Mouse (Mus musculus): ENCODE results near the gene Snrnp27.

Gene Snrnp27

DNA sequence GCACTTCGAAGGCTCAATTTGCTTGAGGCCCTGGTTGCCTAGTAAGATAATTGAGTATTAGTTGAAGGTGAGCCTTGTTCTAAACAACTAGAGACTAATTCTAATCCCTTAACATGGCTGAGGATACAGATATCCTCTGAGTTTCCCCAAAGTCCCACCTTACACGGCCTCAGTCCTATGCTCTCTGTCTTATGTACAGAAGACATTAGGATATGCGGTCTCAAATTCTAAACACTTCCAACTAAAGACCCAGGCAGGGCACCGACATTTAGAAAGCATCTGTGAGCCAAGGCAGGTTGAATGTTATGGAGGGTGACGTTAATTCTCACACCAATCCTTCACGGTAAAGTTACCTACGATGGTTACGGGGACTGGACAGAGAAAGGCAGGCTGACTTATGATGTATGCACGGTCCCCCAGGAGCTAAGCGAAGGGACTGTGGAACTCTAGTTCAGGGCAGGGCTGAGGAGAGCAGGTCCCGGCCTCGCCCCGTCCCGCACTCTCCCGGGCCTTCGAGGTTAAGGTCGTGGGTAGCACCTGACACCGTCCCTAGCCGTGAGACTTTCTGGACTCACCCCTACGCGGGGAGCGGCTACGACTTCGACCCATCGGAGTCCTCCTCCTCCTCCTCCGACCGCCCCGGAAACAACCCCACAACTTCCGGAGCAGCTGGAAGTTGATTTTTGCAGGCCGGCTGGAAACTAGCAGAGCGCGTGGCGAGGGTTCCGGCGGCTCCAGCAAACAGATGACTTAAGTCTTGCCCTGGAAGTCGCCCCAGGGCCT is at the start of gene Snrnp27:
TSS of gene Snrnp27 (minus strand) at position 651 of the 783 bp plus-strand sequence.
- peak; percentile 93 to 95 for DNase-seq

- DNase-seq: peak; percentile 93 to 98
Observed at GRCm38 (mm10) chr6:86733183-86733876, 49.0 kb upstream of the Snrnp27 start, which contains the start of gene Gmcl1. Gene Gmcl1, minus strand, starts transcription at chr6:86733383.

- peak in 1 of 2 experiments; percentile 78 for DNase-seq
Observed at GRCm38 (mm10) chr6:86732276-86733173, 48.2 kb upstream of the Snrnp27 start.

DNA sequence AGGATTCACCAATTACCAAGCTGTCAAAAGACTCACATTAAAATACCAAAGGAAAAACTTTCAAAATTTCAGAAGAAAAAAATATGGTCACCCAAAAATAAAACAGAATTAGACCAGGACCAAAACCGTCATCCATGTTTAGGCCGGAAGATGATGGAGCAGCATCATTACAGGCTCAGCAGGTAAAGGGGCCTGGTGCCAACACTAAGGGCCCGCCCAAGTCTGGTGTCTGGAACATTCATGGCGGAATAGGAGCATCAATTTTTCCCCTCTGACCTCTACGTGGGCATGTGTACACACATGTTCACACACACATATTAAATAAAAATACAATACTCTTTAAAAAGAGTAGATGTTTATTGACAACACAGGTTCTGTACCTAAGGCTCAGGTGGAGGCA is 44.4 kb upstream of the Snrnp27 start:
- peak in 1 of 2 experiments; percentile 50 for DNase-seq

GRCm38 (mm10) chr6:86721977-86722376 is 37.7 kb upstream of the Snrnp27 start:
- no peak for DNase-seq

DNA sequence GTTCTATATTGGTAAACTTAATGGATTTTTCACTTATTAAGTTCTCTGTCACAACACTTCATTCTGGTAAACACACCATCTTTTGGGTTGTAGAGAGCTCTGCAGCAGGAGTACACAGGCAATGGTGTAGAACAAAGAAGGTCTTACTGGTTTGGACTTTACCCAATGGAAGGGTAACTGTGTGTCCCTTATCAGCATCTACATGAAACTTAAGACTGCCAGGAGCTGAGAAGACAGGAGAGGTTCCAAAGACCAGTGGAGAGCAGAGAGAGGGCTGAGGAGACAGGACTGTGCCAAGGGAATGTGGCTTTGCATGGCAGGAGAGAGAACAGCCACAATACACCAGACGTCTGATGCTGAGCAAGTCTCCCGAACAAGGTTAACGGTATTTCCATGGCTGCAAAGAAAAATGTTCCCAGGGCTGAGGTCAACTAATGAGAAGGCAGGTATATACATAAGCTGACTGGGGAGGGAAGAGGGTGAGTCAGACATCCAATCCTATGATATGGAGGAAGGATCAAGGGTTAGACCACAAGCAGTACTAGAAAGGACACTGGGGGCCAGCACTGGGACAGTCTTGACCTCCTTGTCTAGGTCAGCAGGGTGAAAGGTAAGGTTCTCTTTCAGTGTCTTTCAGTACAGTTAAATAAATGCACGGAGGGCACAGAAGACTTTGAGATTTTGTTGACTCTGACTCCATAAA is 23.9 kb upstream of the Snrnp27 start:
- no peak for DNase-seq

DNA sequence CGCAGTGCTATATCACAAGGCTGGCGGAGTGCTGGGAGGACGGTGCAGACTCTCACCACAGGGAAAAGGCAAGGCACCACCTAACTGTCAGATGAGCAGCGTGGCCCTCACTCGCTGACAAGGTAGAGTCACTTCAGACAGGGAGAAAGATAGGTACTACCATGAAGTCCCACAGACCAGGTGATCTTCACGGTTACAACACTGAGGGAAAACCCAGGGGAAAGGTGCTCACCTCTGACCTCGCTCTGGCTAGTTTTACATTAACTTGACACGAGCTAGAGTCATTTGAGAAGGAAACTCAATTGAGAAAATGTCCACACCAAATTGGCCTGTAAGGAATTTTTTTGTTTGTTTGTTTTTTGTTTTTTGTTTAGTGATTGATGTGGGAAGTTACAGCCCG is 18.3 kb upstream of the Snrnp27 start:
- DNase-seq: no peak

DNA sequence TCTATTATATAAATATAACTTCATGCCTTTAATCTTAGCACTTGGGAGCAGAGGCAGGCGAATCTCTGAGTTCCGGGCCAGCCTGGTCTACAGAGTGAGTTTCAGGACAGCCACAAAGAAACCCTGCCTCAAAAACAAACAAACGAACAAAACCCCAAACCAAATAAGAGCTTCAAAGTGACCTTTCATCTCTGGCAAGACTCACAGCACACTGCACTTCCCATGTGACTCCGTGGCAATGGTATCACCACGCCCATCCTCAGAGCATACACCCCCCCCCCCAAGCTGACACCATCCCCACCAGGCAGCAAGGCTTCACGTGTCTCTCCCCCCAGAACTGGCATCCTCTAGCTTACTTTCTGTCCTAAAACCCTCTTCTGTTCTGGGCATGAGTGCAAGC is 13.6 kb upstream of the Snrnp27 start:
- no peak for DNase-seq

DNA sequence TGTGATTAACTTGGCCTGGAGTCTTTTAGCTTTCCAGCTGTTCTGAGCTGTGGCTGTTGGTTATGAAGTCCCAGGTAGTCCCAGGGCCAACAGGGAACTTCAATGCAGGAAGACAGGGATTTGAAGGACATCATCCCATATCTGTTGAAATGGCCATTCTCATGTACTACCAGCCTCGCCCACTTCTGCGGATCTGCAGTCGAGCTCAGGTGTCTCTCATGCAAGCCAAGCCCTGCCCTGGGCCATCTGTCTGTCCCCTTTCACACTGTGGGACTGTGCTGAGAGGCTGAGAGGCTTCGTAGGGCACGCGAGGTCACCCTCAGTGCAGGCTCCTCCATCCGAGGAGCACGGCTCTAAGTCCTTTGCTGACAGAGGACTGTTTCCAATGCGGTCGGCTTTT is 11.9 kb upstream of the Snrnp27 start:
- peak; percentile 55 to 71 for DNase-seq

GRCm38 (mm10) chr6:86694465-86694864 is 10.1 kb upstream of the Snrnp27 start:
- peak; percentile 47 to 68 for DNase-seq

GRCm38 (mm10) chr6:86689671-86690070 is 5.3 kb upstream of the Snrnp27 start:
- DNase-seq: no peak

DNA sequence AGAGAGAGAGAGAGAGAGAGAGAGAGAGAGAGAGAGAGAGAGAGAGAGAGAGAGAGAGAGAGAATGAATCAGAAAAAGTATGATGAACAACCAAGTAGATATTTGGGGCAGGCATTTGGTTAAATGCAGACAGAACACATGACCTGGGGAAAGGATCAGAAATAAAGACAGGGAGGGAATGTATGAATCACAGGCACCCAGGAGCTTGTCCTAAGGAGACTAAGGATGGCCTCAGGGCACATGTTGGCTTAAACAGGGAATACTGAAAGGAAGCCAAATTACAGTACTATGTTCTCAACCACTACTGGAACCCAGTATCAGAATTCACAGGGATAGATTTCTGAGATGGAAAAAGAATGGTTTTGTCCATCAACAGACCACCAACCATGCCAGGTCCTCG is 2.6 kb upstream of the Snrnp27 start:
- no peak for DNase-seq

DNA sequence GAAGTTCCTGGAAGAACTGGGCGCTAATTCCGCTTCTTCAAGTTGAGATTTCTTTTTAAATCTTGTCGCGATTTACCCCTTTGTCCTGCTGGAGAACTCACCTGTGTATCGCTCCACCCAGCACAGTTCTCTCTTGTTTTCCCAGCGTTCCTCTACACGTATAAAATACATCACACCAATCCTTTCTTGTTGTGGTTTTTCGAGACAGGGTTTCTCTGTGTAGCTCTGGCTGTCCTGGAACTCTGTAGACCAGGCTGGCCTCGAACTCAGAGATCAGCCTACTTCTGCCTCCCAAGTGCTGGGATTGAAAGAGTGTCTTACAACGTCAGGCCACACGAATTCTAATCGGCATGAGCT is 311 bp upstream of the Snrnp27 start:
- DNase-seq: no peak

- DNase-seq: no peak
Observed at GRCm38 (mm10) chr6:86681289-86681688, 3.0 kb downstream of the Snrnp27 start.

DNA sequence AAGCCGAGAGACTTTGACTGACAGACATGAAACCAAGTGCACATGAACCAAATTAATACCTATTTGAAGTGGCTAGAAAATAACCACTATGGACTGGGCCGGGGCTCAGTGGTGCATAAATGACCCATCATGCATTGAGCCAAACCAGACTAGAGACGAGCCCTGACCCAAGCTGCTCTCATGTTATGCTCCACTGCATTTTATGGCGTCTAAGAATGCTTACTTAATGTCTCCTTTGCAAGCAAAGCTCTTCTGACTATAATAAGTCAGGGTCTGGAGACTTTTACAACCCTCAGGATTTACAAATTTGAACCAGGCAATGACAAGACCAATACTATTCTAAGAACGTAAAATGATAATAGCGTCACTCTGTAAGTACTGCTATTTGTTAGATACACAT is 6.0 kb downstream of the Snrnp27 start:
- no peak for DNase-seq

GRCm38 (mm10) chr6:86670873-86671272 is 13.4 kb downstream of the Snrnp27 start:
- DNase-seq: peak; percentile 49 to 66

- DNase-seq: peak; percentile 100
Observed at GRCm38 (mm10) chr6:86669240-86669727, 15.0 kb downstream of the Snrnp27 start.

GRCm38 (mm10) chr6:86668580-86669239 is 15.6 kb downstream of the Snrnp27 start, which contains the start of gene Mxd1:
Gene Mxd1, minus strand, starts transcription at chr6:86669161.
- no peak for DNase-seq

DNA sequence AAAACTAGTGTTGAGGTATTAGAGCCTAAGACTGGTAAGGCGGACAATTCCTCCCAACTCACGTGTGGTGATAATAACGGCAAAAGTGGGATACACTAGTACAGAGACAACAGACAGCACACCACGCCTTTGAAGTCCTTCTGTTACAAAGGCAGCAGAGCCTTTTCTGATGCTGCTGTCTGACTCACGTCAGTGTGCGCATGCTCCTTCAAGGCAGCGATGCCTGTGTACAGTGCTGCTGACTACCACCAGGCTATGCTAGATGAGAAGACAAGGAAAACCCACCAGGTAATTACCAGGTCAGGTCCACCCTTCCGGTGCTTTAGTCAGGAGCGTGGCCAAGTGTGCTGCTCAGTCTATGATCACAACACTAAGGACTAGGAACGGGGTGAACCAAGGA is 17.3 kb downstream of the Snrnp27 start:
- DNase-seq: no peak

GRCm38 (mm10) chr6:86665560-86666307 is 18.6 kb downstream of the Snrnp27 start:
- DNase-seq: no peak

- DNase-seq: no peak
Observed at GRCm38 (mm10) chr6:86665076-86665475, 19.2 kb downstream of the Snrnp27 start.

Measured in cerebellum, postnatal 25 days (tissue).